Mouse (Mus musculus): ENCODE data around the gene Pir.

GRCm38 (mm10) chrX:164370576-164370975 is 101.4 kb downstream of the Pir start:
- TF ChIP-seq CTCF (IDR thresholded peaks at IDR 0.05; ENCODE audit: low read depth) (no peak), EP300 (IDR thresholded peaks at IDR 0.05; ENCODE audit: low read depth) (no peak)

All from liver, postnatal 0 days (tissue).